Mouse (Mus musculus): ENCODE results near the gene Gltpd2. TPM values are rescaled to one million over a fixed set of nuclear protein-coding genes. Genes with fewer than 3 reads are reported as not detected.

The Gltpd2 gene
- total RNA-seq, 2 experiments from 2014 or later: not detected

DNA sequence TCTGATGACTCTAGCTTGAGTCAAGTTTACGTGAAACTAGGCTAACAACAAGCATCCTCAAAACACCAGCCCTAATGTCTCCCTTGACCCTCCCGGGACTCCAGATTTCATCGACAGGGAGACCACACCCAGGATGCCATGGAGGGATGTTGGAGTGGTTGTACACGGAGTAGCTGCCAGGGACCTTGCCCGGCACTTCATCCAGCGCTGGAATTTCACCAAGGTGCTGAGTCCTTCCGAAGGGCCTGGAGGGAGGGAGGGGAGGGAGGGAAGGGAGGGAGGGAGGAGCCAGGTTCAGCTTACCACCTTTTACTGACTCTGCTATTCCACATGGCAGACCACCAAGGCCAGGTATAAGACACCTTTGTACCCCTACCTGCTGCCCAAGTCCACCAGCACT is 34.9 kb downstream of the Gltpd2 start:
- intact Hi-C loops (cut with DNase I): no loop called here
- TF ChIP-seq CTCF (IDR thresholded peaks at IDR 0.05): no peak
- Histone ChIP-seq H3K4me3 (no peak overlapping the region), H3K27ac (no peak overlapping the region)
- DNase-seq: no peak

DNA sequence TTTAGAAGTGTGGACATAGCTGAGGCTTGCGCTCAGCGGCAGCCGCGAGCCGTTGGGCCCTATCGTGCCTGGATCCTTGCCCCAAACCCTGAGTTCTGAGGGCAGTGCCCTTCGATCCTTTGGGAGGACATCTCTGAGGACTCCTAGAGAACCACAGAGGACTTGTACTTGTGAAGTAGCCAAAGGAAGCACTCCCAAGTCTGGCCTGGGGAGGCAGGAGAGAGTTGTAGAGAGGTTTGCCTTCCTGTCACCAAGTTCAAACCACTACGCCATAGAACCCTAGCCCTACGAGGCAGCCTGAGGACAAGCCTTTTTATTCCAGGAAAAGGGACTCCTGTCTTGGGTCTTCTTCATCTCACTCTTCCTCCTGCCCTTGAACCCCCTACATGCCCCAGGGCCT is 38.5 kb downstream of the Gltpd2 start:
- no peak for DNase-seq
- no peak for TF ChIP-seq CTCF (IDR thresholded peaks at IDR 0.05)
- no peak overlapping the region for H3K4me3 ChIP-seq
- no peak overlapping the region for H3K27ac ChIP-seq
- intact Hi-C loops (cut with DNase I): no loop called here

DNA sequence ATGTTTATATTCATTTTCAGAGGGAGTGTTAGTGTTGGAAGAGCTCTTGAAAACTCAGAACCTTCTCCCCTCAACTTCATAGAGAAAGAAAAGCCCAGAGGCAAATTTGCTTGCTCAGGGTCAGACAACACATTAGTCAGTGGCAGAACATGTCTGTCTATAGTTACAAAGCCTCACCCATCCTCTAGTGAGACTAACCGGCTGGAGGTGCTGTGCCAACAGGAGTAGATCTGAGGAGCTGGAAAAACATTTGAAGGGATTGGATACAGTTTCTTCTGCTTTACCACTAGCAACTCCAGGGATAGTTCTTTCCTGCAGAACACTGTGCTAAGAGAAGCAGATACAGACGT is 42.9 kb downstream of the Gltpd2 start:
- Histone ChIP-seq H3K4me3 (peak overlapping the region; percentile 98), H3K27ac (peak overlapping the region; percentile 97)
- no peak for DNase-seq
- TF ChIP-seq CTCF (IDR thresholded peaks at IDR 0.05): no peak
- intact Hi-C loops (cut with DNase I): loop anchor here (2.0 kb wide), 1 partner anchor 17 kb away; no protein-coding TSS in a partner anchor

DNA sequence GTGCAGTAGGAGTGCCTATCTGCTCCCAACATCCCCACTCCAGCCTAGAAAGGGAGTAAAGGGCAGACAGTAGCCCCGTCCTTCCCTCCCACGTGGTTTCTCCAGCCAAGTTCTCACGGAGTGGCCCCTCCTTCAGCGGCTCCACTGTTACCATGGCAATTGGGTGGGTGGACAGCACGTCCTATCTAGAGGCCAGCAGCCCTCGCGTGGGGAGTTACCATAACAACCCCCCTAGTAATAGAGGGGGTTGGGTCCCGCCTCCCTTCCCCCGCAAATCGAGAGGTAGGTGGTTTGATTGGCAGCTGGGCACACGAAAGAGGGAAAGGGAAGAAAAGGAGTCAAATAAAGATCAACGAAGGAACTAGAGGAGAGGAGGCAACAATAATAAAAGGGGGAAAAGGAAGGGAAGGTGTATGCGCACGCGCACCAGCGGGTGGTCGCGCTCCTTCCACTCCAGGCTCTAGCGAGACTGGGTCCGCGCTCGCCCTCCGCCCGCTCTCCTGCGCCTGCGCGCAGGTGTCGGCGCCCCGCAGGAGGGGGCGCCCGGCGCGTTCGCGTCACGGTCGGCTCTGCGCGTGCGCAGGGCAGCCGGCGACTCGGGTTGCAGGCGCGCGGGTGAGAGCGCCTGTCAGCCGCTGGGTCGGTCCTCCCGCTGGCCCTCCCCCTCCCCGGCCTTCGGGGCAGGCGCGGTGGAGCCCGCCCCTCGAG is 43.4 kb downstream of the Gltpd2 start, which contains the start of gene Mink1:
TSS of gene Mink1 (plus strand) at position 595 of the 708 bp plus-strand sequence.
- Histone ChIP-seq H3K4me3 (peak within 1 kb of the TSS; percentile 98), H3K27ac (peak within 1 kb of the TSS; percentile 97)
- TF ChIP-seq CTCF (IDR thresholded peaks at IDR 0.05): peak; percentile 21; the same call in 1 of the 2 replicates
- intact Hi-C loops (cut with DNase I): loop anchor here (2.0 kb wide), 1 partner anchor 18 kb away; no protein-coding TSS in a partner anchor
- peak; percentile 96 for DNase-seq

DNA sequence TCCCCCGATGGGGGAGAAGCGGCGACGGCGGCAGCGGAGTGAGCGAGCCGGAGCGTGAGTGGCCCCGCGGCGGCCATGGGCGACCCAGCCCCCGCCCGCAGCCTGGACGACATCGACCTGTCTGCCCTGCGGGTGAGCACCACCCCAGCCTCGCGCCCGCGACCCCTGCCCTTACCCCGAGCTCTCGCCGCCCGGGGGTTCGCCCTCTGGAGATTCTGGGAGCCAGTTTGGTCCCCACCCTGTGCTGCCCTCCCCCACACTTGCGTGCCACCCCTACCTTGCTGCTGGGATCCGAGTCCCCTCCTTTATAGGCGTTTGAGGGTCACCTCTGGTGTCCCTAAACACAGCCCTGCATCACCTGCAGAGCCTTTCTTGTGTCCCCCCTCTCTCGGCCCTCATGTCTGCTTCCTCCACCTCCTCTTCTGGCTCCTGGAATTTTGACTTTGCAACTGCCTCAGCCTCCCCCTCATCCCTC is 44.0 kb downstream of the Gltpd2 start:
- peak overlapping the region; percentile 98 for H3K4me3 ChIP-seq
- no peak for TF ChIP-seq CTCF (IDR thresholded peaks at IDR 0.05)
- peak overlapping the region; percentile 97 for H3K27ac ChIP-seq
- intact Hi-C loops (cut with DNase I): loop anchor here (2.0 kb wide), 1 partner anchor 18 kb away; no protein-coding TSS in a partner anchor
- DNase-seq: no peak

DNA sequence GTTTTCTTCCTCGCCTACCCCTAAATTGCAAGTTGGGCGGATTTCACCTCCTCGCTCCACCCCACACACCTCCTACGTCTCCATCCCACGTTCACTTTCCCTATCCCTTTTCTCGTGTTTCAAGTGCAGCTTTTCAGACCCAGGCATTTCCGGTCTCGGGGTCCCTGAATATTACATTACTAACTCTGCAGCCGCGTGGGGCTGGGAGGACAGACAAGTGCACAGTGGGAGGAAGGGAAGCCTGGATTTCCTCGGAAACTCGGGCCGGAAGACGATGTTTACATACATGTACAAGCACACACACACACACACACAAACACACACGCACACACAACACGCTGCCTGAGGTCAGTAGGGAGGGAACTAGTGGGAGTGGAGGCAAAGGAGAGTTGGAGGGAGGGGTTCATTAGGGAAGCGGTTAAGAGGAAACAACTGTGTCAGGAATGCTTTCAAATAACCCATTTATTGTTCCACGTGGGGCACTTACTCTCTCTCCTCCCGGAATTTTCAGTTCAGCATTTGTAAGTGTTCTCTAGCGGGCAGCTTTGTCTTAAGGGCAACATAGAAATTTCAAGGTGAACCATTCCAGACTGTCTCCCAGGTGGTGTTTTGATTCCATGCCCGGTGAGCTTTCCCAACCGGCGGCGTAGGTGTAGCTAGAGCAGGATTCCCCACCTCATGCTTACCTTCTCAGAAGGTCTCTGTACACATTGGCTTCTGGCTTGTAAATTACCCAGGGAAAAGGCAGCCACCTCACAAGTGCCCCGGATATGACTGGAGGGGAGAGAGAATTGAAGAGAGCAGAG is 44.7 kb downstream of the Gltpd2 start:
- Histone ChIP-seq H3K4me3 (peak overlapping the region; percentile 98), H3K27ac (peak overlapping the region; percentile 97)
- peak; percentile 38 for DNase-seq
- no peak for TF ChIP-seq CTCF (IDR thresholded peaks at IDR 0.05)
- intact Hi-C loops (cut with DNase I): loop anchor here (2.0 kb wide), 1 partner anchor 19 kb away; no protein-coding TSS in a partner anchor

DNA sequence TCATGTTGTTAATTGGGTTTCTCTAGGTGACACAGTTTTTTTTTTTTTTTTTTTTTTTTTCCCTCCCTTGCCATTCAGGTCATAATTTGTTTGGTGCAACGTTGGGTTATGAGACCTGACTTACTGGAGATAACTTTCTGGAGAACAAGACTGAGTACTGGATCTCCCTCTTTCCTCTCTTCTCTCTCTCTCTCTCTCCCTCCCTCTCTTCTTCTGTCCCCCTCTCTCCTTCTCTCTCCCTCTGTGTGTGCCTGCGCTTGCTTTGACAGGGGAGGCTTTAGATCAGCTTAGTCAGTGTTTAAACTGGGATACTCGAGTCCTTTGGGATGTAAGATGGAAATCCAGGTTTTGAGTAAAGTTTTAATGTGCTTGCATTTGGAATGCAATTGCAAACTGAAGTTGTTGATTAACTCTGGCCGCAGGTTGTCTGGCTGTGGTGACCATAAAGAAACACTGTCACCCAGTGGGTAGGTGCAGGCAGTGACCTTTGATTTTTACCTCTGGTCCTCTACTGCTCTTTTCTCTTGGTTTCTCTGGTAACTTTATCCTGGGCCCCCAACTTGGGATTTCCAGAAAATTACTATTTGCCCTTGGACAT is 45.4 kb downstream of the Gltpd2 start:
- no peak for TF ChIP-seq CTCF (IDR thresholded peaks at IDR 0.05)
- DNase-seq: no peak
- peak overlapping the region; percentile 98 for H3K4me3 ChIP-seq
- H3K27ac ChIP-seq: peak overlapping the region; percentile 97
- intact Hi-C loops (cut with DNase I): no loop called here

DNA sequence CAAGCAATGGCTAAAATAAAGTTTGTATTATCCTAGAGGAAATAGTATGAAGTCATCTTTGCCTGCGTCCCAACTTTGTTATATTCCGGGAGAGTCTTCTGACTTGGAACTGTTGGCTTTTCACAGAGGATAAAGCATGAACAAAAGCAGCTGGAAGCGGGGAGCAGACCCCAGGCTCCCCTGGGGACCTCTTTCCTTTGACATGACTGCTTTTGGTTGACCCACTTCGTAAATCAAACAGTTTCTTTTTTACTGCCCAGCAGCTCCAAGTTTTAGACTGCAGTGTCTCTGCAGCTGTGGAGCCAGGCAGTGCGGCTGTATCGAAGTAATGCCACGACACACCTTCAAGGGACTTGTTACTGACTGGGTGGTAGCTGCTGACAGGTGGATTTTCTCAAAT is 47.6 kb downstream of the Gltpd2 start:
- intact Hi-C loops (cut with DNase I): no loop called here
- TF ChIP-seq CTCF (IDR thresholded peaks at IDR 0.05): no peak
- Histone ChIP-seq H3K27ac (peak overlapping the region; percentile 35; the same call in 1 of the 2 replicates), H3K4me3 (no peak overlapping the region)
- no peak for DNase-seq

Other genes starting within 250 kb of the Gltpd2 start
- gene Alox12e, start 196.6 kb upstream of the Gltpd2 start, total RNA-seq (2021): not detected
- gene Alox15, start 167.2 kb upstream of the Gltpd2 start, total RNA-seq (2021): under 1 TPM in 1 of 2 experiments, not detected in 1; 0.17 TPM
- 10 to 100 TPM; 18.5 to 18.7 TPM for gene Pelp1, start 109.2 kb upstream of the Gltpd2 start, total RNA-seq (2021)
- gene Arrb2, start 86.6 kb upstream of the Gltpd2 start, total RNA-seq (2021): 1 to 10 TPM; 8.3 to 8.4 TPM
- gene Med11, start 67.3 kb upstream of the Gltpd2 start, total RNA-seq (2021): 1 to 10 TPM; 4.9 to 6.4 TPM
- under 1 TPM in 1 of 2 experiments, not detected in 1; 0.75 TPM for gene Zmynd15, start 59.8 kb upstream of the Gltpd2 start, total RNA-seq (2021)
- 1 to 10 TPM; 1.2 to 1.4 TPM for gene Cxcl16, start 59.2 kb upstream of the Gltpd2 start, total RNA-seq (2021)
- gene Tm4sf5, start 14.0 kb upstream of the Gltpd2 start, total RNA-seq (2021): not detected
- not detected for gene Vmo1, start 4.6 kb upstream of the Gltpd2 start, total RNA-seq (2021)
- 100 to 1,000 TPM; 229 to 241 TPM for gene Psmb6, start 6.2 kb downstream of the Gltpd2 start, total RNA-seq (2021)
- not detected for gene Gm40193, start 13.7 kb downstream of the Gltpd2 start, total RNA-seq (2021)
- gene Pld2, start 20.9 kb downstream of the Gltpd2 start, total RNA-seq (2021): 10 to 100 TPM; 15.8 to 18.2 TPM
- 10 to 100 TPM; 33.7 to 34.7 TPM for gene Mink1, start 43.7 kb downstream of the Gltpd2 start, total RNA-seq (2021)
- gene 4930544D05Rik, start 96.7 kb downstream of the Gltpd2 start, total RNA-seq (2021): not detected
- 10 to 100 TPM; 11.0 to 18.4 TPM for gene Chrne, start 100.0 kb downstream of the Gltpd2 start, total RNA-seq (2021)
- gene Gp1ba, start 119.9 kb downstream of the Gltpd2 start, total RNA-seq (2021): not detected
- 10 to 100 TPM; 35.0 to 38.4 TPM for gene Rnf167, start 128.0 kb downstream of the Gltpd2 start, total RNA-seq (2021)
- gene Slc25a11, start 128.3 kb downstream of the Gltpd2 start, total RNA-seq (2021): 100 to 1,000 TPM; 264 to 408 TPM
- 100 to 1,000 TPM; 252 to 257 TPM for gene Pfn1, start 135.4 kb downstream of the Gltpd2 start, total RNA-seq (2021)
- gene Eno3, start 138.0 kb downstream of the Gltpd2 start, total RNA-seq (2021): 1,000 to 10,000 TPM; 7,153 to 7,488 TPM
- gene Spag7, start 150.2 kb downstream of the Gltpd2 start, total RNA-seq (2021): 10 to 100 TPM; 86.3 to 86.4 TPM
- 10 to 100 TPM; 39.6 to 44.9 TPM for gene Camta2, start 168.9 kb downstream of the Gltpd2 start, total RNA-seq (2021)
- gene Inca1, start 181.0 kb downstream of the Gltpd2 start, total RNA-seq (2021): 1 to 10 TPM; 3.8 to 5.7 TPM
- gene Kif1c, start 181.4 kb downstream of the Gltpd2 start, total RNA-seq (2021): 100 to 1,000 TPM; 579 to 631 TPM
- gene Zfp3, start 245.0 kb downstream of the Gltpd2 start, total RNA-seq (2021): 10 to 100 TPM; 10.7 to 10.8 TPM

Measured in gastrocnemius, adult 2 months (tissue).